Mouse (Mus musculus) midbrain, embryonic 13.5 days (tissue): ENCODE measurements at regions not wholly inside any gene's neighbourhood (a gene's known extent, or its start where the extent isn't known, plus 50 kb on each side); places are given as distances from the start of the nearest gene placed in this dataset.
A peak's percentile ranks its signal among the peaks of the same experiment; 100 is the strongest.

ENCODE experiments used
- ATAC-seq: fragments of 200-750 bp; cut with Nextera tagmentation; 2 replicates; pipeline ENCODE4 v1.8.0; 2017; ENCODE audit warnings: mild to moderate bottlenecking, moderate TSS enrichment, moderate library complexity
- H3K27ac ChIP-seq: fragments of 300-500 bp; sonication (generic); 2 replicates; pipeline ENCODE4 v1.5.1; 2015; ENCODE audit warnings: inconsistent platforms, mild to moderate bottlenecking, moderate library complexity
- H3K27me3 ChIP-seq: fragments of 300-500 bp; sonication (generic); 2 replicates; pipeline ENCODE4 v1.6.1; 2015; ENCODE audit warnings: mild to moderate bottlenecking, inconsistent platforms
- H3K36me3 ChIP-seq: fragments of 300-500 bp; sonication (generic); 2 replicates; pipeline ENCODE4 v1.6.1; 2015; ENCODE audit warnings: mild to moderate bottlenecking, inconsistent platforms
- H3K4me1 ChIP-seq: fragments of 300-500 bp; sonication (generic); replicated peaks from 2 replicates; pipeline ENCODE4 v1.6.1; 2015; ENCODE audit warnings: inconsistent platforms
- H3K4me2 ChIP-seq: fragments of 300-500 bp; sonication (generic); replicated peaks from 2 replicates; pipeline ENCODE4 v1.6.1; 2015; ENCODE audit warnings: moderate library complexity, mild to moderate bottlenecking, inconsistent platforms
- H3K4me3 ChIP-seq: fragments of 300-500 bp; sonication (generic); replicated peaks from 2 replicates; pipeline ENCODE4 v1.5.1; 2015; ENCODE audit warnings: mild to moderate bottlenecking, inconsistent platforms
- H3K9ac ChIP-seq: fragments of 300-500 bp; sonication (generic); replicated peaks from 2 replicates; pipeline ENCODE4 v1.6.1; 2015; ENCODE audit warnings: mild to moderate bottlenecking, inconsistent platforms
- H3K9me3 ChIP-seq: fragments of 300-500 bp; sonication (generic); 2 replicates; pipeline ENCODE4 v1.6.1; 2016; ENCODE audit warnings: mild to moderate bottlenecking, inconsistent platforms
- WGBS: fragments of 180-500 bp; shearing (Covaris S2); methylation state at CpG from one replicate; pipeline ENCODE4 v1.1.7; 2015; 5-methylcytosine and 5-hydroxymethylcytosine counted together

DNA sequence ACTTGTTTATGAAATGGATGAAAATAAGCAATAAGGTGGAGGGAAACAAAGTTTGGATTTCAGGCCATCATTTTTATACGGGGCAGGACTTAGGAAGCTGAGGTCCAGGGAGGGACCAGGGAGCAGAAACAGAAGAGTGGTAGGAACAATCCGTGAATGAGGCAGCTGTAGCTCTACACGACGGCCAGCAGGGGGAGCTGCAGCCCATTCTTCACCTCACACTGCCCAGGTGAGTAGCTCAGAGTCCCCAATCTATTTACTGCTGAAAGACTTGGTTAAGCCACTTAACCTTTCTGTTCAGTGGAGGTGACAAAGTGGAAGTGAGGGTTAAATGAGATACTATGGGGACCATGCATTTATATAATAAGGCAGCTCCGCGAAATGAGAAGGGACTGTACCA lies 225.7 kb downstream of the Gm45692 start:
- H3K4me3 ChIP-seq = no peak overlapping the region
- ATAC-seq = peak; percentile 71; the same call in 1 of the 2 replicates
- 27% methylated on average over 6 of the region's 6 CpGs for WGBS
- H3K9me3 ChIP-seq = no peaks in the 10 kb centered on the region
- H3K27ac ChIP-seq = no peak overlapping the region
- H3K27me3 ChIP-seq = no peaks in the 10 kb centered on the region
- H3K4me2 ChIP-seq = no peak overlapping the region
- no peak overlapping the region for H3K9ac ChIP-seq
- no peaks in the 10 kb centered on the region for H3K4me1 ChIP-seq
- no peaks in the 10 kb centered on the region for H3K36me3 ChIP-seq

DNA sequence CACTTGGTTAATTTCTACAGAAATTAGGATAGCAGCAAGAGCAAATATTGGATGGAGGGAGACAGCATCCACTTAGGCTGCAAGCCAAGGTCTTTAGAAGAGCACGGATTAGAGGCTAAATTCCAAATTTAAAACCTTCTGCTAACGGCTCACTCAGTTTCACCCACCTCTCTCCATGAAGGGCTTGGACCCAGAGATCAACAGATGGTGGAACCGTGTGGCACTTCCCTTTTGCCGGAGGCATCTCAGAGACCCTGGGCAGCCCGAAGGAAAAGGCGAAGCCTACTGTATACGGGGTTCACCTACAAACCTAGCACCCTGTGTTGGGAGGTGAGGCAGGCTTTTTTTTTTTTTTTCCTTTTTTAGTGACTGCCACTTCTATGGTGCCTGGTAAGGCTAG lies 229.9 kb downstream of the Gm45692 start:
- H3K27ac ChIP-seq = no peak overlapping the region
- no peak overlapping the region for H3K9ac ChIP-seq
- H3K9me3 ChIP-seq = no peaks in the 10 kb centered on the region
- ATAC-seq = no peak
- no peaks in the 10 kb centered on the region for H3K36me3 ChIP-seq
- H3K4me2 ChIP-seq = no peak overlapping the region
- no peak overlapping the region for H3K4me3 ChIP-seq
- 89% methylated on average over 7 of the region's 7 CpGs for WGBS
- H3K4me1 ChIP-seq = 0 out of 2 replicates have a peak, but pooled peaks cover 9% of the 10 kb centered on the region
- no peaks in the 10 kb centered on the region for H3K27me3 ChIP-seq

DNA sequence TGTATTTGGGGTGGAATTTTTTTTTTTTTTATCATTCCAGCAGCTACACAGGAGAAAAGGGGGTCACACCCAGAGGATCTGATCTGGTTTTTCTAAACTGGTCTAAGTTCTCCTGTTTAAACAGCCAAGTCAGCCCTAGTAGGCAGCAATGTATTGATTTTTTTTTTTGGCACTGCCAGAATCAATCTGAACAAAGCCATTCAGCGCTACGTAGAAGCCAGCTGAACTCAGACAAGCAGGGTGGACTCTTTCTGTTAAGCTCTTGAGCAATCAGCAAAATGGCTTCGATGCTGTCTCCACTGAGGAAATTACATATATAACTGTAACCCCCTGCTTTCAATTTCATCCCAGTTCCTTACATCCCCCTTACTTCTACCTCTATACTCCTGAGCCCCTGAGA lies 230.5 kb downstream of the Gm45692 start:
- Histone ChIP-seq H3K4me2 (no peak overlapping the region), H3K27ac (no peak overlapping the region), H3K4me3 (no peak overlapping the region), H3K9ac (no peak overlapping the region), H3K9me3 (no peaks in the 10 kb centered on the region), H3K4me1 (0 out of 2 replicates have a peak, but pooled peaks cover 9% of the 10 kb centered on the region), H3K27me3 (no peaks in the 10 kb centered on the region), H3K36me3 (no peaks in the 10 kb centered on the region)
- no peak for ATAC-seq
- WGBS = 97% methylated on average over 3 of the region's 3 CpGs

DNA sequence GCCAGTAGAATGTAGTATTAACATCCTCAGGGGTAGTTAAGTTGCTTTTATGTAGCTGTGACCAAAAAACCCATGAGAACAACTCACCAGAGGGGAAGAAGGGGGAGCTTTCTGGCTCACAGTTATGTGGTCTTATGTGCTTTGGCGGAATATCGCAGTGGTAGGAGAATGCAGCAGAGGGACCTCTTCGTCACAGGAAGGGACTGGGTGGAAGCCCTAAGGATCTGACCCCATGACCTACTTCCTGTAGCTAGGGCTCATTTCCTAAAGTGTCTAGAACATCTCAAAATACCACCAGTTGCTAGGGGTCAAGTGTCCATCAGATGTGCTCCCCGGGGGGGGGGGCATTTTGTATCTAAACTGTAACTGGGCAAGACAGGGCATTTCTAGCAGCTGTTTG lies 231.3 kb downstream of the Gm45692 start:
- 85% methylated on average over 4 of the region's 4 CpGs for WGBS
- H3K4me2 ChIP-seq = no peak overlapping the region
- no peak overlapping the region for H3K9ac ChIP-seq
- H3K9me3 ChIP-seq = no peaks in the 10 kb centered on the region
- no peaks in the 10 kb centered on the region for H3K27me3 ChIP-seq
- no peak overlapping the region for H3K27ac ChIP-seq
- no peak for ATAC-seq
- H3K4me3 ChIP-seq = no peak overlapping the region
- 0 out of 2 replicates have a peak, but pooled peaks cover 9% of the 10 kb centered on the region for H3K4me1 ChIP-seq
- H3K36me3 ChIP-seq = no peaks in the 10 kb centered on the region

DNA sequence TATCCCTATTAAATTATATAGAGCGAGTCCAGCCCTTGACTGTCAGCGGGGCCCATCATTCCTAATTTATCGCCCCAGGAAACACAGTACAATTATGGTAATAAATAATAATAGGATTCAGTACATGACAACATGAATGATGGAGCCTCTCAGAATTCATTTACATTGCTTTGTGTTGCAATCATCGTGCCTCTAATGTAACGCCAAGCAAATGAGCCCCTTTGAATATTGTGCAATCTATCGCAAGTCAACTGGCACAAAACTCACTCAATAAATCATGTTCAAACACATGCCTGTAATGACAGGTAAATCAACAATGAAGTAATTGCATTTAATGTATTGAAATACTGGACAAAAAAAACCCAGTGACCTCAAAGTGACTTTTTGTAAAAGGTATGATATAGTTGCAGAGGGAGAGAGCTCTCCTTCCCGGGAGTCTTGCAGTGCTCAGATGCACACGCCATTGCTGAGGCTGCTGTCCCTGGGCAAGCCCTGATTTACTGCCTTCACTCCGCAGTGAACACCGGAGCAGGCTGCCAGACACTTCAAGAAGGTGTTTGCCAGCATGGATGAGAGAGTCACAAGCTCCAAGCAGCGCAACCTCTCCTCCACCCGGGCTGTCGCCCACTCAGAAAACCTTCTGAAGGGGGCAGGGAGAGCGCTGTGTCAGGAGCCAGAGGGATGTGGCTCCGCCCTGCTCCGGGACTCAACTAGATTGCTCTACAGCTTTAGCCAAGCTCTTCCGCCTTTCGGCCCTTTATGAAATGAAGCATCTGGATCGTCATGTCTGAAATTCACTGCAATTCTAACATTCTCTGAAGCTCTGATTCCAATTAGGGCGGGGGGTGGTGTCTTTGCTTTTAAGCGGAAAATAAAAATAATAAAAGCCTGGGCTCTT lies 232.6 kb downstream of the Gm45692 start:
- Histone ChIP-seq H3K27ac (0 out of 2 replicates have a peak overlapping the region, but pooled peaks have one; percentile 36), H3K4me1 (0 out of 2 replicates have a peak, but pooled peaks cover 9% of the 10 kb centered on the region), H3K4me2 (peak overlapping the region; percentile 39), H3K9me3 (no peaks in the 10 kb centered on the region), H3K9ac (no peak overlapping the region), H3K27me3 (no peaks in the 10 kb centered on the region), H3K4me3 (no peak overlapping the region), H3K36me3 (no peaks in the 10 kb centered on the region)
- no peak for ATAC-seq
- WGBS = 68% methylated on average over 21 of the region's 21 CpGs

DNA sequence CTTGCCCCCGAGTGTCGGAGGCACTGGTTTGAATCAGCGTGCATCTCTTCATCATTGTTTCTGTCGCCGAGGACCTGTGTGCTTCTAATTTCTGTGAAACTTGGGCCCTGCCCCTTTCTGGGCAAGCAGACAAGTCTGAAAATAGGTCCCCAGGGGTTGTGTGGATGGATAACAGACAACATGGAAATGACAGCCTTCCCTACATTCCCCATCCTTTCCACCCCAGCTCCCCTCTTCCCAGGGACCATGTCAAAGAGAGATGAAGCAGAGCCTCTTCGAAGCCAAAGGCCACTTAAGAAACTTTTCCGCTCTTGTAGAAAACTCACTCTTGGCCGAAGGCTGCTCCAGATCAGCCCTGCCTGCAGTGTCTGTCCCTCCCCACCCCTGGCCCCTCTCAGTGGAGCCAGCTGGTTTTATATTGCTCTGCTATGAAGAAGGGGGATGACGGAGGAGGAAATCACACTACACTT lies 233.2 kb downstream of the Gm45692 start:
- WGBS = 76% methylated on average over 9 of the region's 9 CpGs
- Histone ChIP-seq H3K36me3 (no peaks in the 10 kb centered on the region), H3K9ac (no peak overlapping the region), H3K4me1 (0 out of 2 replicates have a peak, but pooled peaks cover 9% of the 10 kb centered on the region), H3K4me3 (no peak overlapping the region), H3K27me3 (no peaks in the 10 kb centered on the region), H3K27ac (no peak overlapping the region), H3K9me3 (no peaks in the 10 kb centered on the region), H3K4me2 (peak overlapping the region; percentile 39; the same call in 1 of the 2 replicates)
- no peak for ATAC-seq

DNA sequence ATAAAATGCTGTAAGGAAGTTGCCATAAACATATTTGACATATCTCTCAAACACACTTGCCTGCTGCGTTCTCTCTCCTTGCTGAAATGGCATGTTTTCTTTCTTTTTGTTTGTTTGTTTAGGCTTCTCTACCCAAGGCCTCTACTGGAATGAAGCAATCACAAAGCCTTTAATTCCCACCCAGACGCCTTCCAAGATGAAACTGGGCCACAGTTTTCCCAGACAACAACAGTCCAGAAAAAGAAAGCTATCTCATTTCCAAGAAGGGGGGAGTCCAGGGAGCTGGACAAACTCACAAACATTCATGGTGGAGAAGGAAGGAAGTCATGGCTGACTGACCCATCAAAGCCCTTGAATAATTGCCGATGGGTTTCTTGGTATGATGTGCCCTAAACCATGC lies 234.1 kb downstream of the Gm45692 start:
- ATAC-seq = no peak
- H3K4me1 ChIP-seq = 0 out of 2 replicates have a peak, but pooled peaks cover 9% of the 10 kb centered on the region
- H3K36me3 ChIP-seq = no peaks in the 10 kb centered on the region
- H3K4me2 ChIP-seq = no peak overlapping the region
- H3K27ac ChIP-seq = no peak overlapping the region
- 83% methylated on average over 3 of the region's 3 CpGs for WGBS
- H3K27me3 ChIP-seq = no peaks in the 10 kb centered on the region
- H3K9me3 ChIP-seq = no peaks in the 10 kb centered on the region
- H3K4me3 ChIP-seq = no peak overlapping the region
- H3K9ac ChIP-seq = no peak overlapping the region

DNA sequence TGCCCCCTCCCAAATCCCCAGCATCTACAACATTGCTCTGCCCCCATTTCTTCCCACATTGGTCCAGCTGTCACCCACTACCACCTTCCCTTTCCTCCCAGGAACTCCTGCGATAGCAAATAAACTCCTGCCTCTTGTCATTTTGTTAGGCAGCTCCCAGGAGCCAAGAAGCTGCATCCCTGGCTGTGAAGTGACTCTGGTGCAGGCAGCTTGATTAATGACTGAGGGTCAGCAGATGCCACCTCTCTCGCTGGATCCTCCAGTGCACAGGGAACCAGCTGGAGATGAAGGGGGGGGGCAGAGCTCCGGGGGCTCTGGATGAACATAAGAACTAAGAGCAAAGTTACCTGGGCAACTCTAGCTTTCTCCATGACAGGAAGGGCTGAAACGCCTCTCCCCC lies 235.2 kb downstream of the Gm45692 start:
- no peak for ATAC-seq
- Histone ChIP-seq H3K9ac (no peak overlapping the region), H3K27me3 (no peaks in the 10 kb centered on the region), H3K36me3 (no peaks in the 10 kb centered on the region), H3K4me2 (no peak overlapping the region), H3K4me1 (0 out of 2 replicates have a peak, but pooled peaks cover 9% of the 10 kb centered on the region), H3K4me3 (no peak overlapping the region), H3K9me3 (no peaks in the 10 kb centered on the region), H3K27ac (no peak overlapping the region)
- WGBS = 62% methylated on average over 4 of the region's 4 CpGs

DNA sequence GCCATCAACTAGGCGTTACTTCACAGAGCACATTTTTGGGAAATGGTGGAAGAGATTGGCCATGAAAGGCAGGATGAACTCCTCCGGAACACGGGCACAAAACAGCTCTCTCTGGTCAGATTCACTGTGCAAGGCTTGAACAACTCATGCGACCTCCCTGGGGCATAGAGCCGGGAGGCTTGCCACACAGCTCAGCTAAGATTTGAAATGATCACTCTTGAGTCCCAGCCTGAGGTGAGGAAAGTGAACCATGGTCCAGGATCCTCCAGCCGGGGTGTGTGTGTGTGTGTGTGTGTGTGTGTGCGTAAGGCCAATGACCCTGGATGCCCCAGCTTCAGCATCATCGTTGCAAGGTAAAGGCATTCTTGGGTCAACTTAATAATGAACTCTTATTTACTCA lies 237.5 kb downstream of the Gm45692 start:
- H3K27me3 ChIP-seq = no peaks in the 10 kb centered on the region
- H3K4me3 ChIP-seq = no peak overlapping the region
- H3K9ac ChIP-seq = no peak overlapping the region
- 0 out of 2 replicates have a peak, but pooled peaks cover 7% of the 10 kb centered on the region for H3K4me1 ChIP-seq
- H3K27ac ChIP-seq = no peak overlapping the region
- no peak for ATAC-seq
- H3K9me3 ChIP-seq = no peaks in the 10 kb centered on the region
- 89% methylated on average over 8 of the region's 8 CpGs for WGBS
- H3K36me3 ChIP-seq = no peaks in the 10 kb centered on the region
- H3K4me2 ChIP-seq = no peak overlapping the region

DNA sequence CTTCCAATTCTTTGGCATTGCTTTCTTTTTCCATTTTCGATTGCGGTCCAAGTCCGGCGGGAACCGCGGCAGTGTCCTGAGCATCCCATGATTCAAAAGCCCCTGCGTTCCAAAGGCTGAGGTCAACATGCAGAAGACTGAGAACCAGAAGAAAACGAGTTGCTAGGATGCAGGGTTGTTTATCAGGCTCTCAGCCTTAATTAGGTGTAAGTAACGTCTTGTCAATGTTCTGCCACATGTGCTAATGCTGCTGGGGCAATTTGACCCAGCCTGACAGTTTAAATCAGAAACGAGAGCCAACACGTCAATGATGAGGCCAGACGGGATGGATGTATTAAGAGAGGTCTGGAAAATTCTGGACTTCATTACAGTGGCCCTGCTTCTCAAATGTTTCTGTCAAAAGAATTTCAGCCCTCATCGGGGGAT lies 239.4 kb downstream of the Gm45692 start:
- H3K4me3 ChIP-seq = no peak overlapping the region
- H3K9ac ChIP-seq = no peak overlapping the region
- no peak overlapping the region for H3K27ac ChIP-seq
- H3K36me3 ChIP-seq = no peaks in the 10 kb centered on the region
- no peak overlapping the region for H3K4me2 ChIP-seq
- no peak for ATAC-seq
- WGBS = 81% methylated on average over 13 of the region's 13 CpGs
- H3K9me3 ChIP-seq = no peaks in the 10 kb centered on the region
- H3K27me3 ChIP-seq = no peaks in the 10 kb centered on the region
- no peaks in the 10 kb centered on the region for H3K4me1 ChIP-seq

DNA sequence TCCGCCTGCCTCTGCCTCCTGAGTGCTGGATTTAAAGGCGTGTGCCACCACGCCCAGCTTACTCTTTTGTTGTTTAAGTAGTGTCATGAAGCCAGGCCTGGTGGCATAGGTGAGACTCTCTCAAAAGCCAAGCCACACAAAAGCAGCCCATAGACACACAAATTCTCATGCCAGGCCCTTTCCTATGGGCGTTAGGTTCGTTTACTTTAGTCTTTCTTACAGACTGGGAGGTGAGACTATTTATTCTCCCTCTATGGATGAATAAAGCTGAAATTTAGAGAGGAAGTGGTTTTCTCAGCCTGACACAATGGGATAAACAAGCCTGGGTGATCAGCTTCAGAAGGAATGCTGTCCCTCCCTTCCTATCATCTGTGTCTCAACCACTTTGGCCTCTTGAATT lies 243.0 kb downstream of the Gm45692 start:
- Histone ChIP-seq H3K36me3 (no peaks in the 10 kb centered on the region), H3K4me2 (no peak overlapping the region), H3K27ac (no peak overlapping the region), H3K9ac (no peak overlapping the region), H3K9me3 (no peaks in the 10 kb centered on the region), H3K27me3 (no peaks in the 10 kb centered on the region), H3K4me1 (no peaks in the 10 kb centered on the region), H3K4me3 (no peak overlapping the region)
- 87% methylated on average over 5 of the region's 5 CpGs for WGBS
- no peak for ATAC-seq

DNA sequence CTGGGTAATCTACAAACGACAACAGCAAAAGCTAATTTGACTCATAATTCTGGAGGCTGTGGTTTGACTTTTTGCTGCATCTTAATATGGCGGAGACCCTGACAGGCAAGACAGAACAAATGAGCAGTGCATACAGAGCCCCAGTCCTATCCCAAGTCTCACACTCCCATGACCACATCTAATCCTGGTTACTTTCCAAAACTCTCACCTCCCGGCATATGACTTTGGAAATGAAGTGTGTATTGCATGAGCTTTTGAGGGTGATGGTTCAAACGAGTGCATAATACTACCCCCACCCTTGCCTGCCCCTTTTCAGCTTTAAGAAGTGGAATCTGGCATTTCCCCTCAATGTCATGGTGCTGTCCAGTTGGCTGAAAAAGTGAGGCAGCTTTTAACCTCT lies 244.3 kb downstream of the Gm45692 start:
- 88% methylated on average over 4 of the region's 4 CpGs for WGBS
- no peaks in the 10 kb centered on the region for H3K4me1 ChIP-seq

More for the DNA sequence above, 244.3 kb downstream of the Gm45692 start:
- Histone ChIP-seq H3K4me2 (no peak overlapping the region), H3K36me3 (no peaks in the 10 kb centered on the region), H3K27me3 (no peaks in the 10 kb centered on the region), H3K9me3 (no peaks in the 10 kb centered on the region), H3K9ac (no peak overlapping the region), H3K27ac (no peak overlapping the region), H3K4me3 (no peak overlapping the region)
- no peak for ATAC-seq
